ENCODE assay signal across 8 mouse cellular contexts in the genomic region with DNA sequence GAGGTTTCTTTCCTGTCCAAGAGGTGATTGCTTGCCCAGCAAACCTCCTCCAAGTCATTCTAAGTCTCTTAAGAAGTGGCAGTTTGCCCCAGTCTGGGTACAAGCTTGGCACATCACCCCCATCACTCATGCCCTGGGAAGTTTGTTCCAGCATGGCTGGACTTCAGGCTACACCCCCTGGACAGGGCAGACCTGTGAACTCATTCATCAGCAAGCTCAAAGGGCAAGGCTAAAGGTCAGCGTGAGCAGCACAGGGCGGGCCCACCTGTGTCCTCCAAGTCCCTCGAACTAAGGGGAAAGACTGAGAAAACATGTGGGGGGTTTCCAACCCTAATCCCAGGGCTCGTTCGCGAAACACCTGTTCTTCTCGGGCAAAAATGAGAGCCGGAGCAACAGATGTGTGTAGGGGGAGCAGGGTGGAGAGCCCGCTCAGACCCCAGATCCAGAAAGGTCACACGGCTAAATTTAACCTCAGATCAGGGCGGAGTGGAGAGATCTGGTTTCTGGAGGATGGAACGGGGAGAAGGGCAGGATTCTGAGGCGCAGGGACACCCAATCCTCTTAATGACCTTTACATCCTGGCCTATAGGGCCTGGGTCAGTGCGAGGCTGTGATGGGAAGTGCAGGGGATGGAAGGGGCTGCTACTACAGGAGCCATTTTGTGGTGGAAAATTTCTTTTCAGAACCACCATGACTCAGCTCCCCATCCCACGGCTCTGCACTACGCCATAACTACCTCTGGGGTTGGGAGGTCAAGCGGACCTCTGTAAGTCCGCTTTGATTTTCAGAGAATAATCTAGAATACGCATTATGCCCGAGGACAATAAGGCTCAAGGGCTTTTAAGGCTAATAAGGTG. TPM values are rescaled to one million over a fixed set of nuclear protein-coding genes. Genes with fewer than 3 reads are reported as not detected.
A peak's percentile ranks its signal among the peaks of the same experiment; 100 is the strongest.
DNase-seq lines count a peak whose midpoint lies in the region; ATAC-seq lines count a peak whose summit lies in the region.

No protein-coding gene starts in this region.

- no peaks in the 10 kb centered on the region for H3K9me3 ChIP-seq in kidney, embryonic 15.5 days (replicated peaks)
- H3K9me3 ChIP-seq in megakaryocyte, embryonic 14.5 days: no peaks in the 10 kb centered on the region

- no peaks in the 10 kb centered on the region for H3K27me3 ChIP-seq in kidney, embryonic 15.5 days
- no peaks in the 10 kb centered on the region for H3K27me3 ChIP-seq in megakaryocyte, embryonic 14.5 days (replicated peaks)

- no peak for ATAC-seq in kidney, embryonic 15.5 days (replicated peaks; ENCODE audit: low FRiP score)

- intact Hi-C loops in gastrocnemius, postnatal 36 days (cut with DNase I): no loop called here

- H3K36me3 ChIP-seq in kidney, embryonic 15.5 days: peaks cover 74% of the 10 kb centered on the region
- H3K36me3 ChIP-seq in megakaryocyte, embryonic 14.5 days (replicated peaks; ENCODE audit: low read length): peaks cover 76% of the 10 kb centered on the region

- DNase-seq in adrenal gland, adult (ENCODE audit: inconsistent age in 2 of 2, low spot score in 1 of 2): peak; percentile 66 to 82
- no peak for DNase-seq in adrenal gland, postnatal 4 days (ENCODE audit: low spot score in 2 of 2)
- DNase-seq in thymus, postnatal 0 days (ENCODE audit: low spot score): peak; percentile 29
- DNase-seq in thymus, postnatal 36 days: no peak
- DNase-seq in gastrocnemius, postnatal 36 days: peak; percentile 49 to 63
- no peak for DNase-seq in ovary, postnatal 14 days (ENCODE audit: low spot score)

- peak overlapping the region; percentile 96 for H3K27ac ChIP-seq in kidney, embryonic 15.5 days

- 2% methylated on average over 20 of the region's 20 CpGs for WGBS in kidney, embryonic 15.5 days

- peak overlapping the region; percentile 95 for H3K4me3 ChIP-seq in kidney, embryonic 15.5 days (replicated peaks)
- peak overlapping the region; percentile 100 for H3K4me3 ChIP-seq in megakaryocyte, embryonic 14.5 days (replicated peaks)

- peak overlapping the region; percentile 89 for H3K4me2 ChIP-seq in kidney, embryonic 15.5 days

- peak overlapping the region; percentile 94 for H3K9ac ChIP-seq in kidney, embryonic 15.5 days

- peaks cover 60% of the 10 kb centered on the region for H3K4me1 ChIP-seq in kidney, embryonic 15.5 days
- peaks cover 75% of the 10 kb centered on the region for H3K4me1 ChIP-seq in megakaryocyte, embryonic 14.5 days

RNA-seq across cellular contexts. Expression of a gene that starts 2.2 kb away (rescaled TPM):
- total RNA-seq in adrenal gland, postnatal 4 days (2021): 1,000 to 10,000 TPM; 1,146 to 1,218 TPM
- 1,452 and 1,606 TPM in 2 replicates for polyA plus RNA-seq in thymus, postnatal 0 days (2015; fragmentation: Nextera tagmentation; extraction: Ambion mirVana)
- over 10,000 TPM; 11,568 to 13,182 TPM for total RNA-seq in gastrocnemius, postnatal 36 days (2021)
- polyA plus RNA-seq in kidney, embryonic 15.5 days (2015; fragmentation: Nextera tagmentation; extraction: Ambion mirVana): 2,116 and 2,124 TPM in 2 replicates
- polyA plus RNA-seq in megakaryocyte, embryonic 14.5 days (2012; ENCODE audit: insufficient read depth, low replicate concordance): 5,967 and 19,384 TPM in 2 replicates

RNA-seq across cellular contexts. Expression of a gene that starts 19.0 kb away (rescaled TPM):
- total RNA-seq in adrenal gland, postnatal 4 days (2021): 10 to 100 TPM; 42.7 to 49.9 TPM
- 13.8 and 19.0 TPM in 2 replicates for polyA plus RNA-seq in thymus, postnatal 0 days (2015; fragmentation: Nextera tagmentation; extraction: Ambion mirVana)
- total RNA-seq in gastrocnemius, postnatal 36 days (2021): 10 to 100 TPM; 11.6 to 12.3 TPM
- 9.6 and 10.4 TPM in 2 replicates for polyA plus RNA-seq in kidney, embryonic 15.5 days (2015; fragmentation: Nextera tagmentation; extraction: Ambion mirVana)
- 20.6 and 36.4 TPM in 2 replicates for polyA plus RNA-seq in megakaryocyte, embryonic 14.5 days (2012; ENCODE audit: insufficient read depth, low replicate concordance)

RNA-seq across cellular contexts. Expression of a gene that starts 27.5 kb away (rescaled TPM):
- 100 to 1,000 TPM in 1 of 2 experiments, 10 to 100 TPM in 1; 95.5 to 107 TPM for total RNA-seq in adrenal gland, postnatal 4 days (2021)
- 130 and 153 TPM in 2 replicates for polyA plus RNA-seq in thymus, postnatal 0 days (2015; fragmentation: Nextera tagmentation; extraction: Ambion mirVana)
- 10 to 100 TPM in 1 of 2 experiments, 1 to 10 TPM in 1; 8.0 to 13.7 TPM for total RNA-seq in gastrocnemius, postnatal 36 days (2021)
- polyA plus RNA-seq in kidney, embryonic 15.5 days (2015; fragmentation: Nextera tagmentation; extraction: Ambion mirVana): 141 and 151 TPM in 2 replicates
- 92.0 and 141 TPM in 2 replicates for polyA plus RNA-seq in megakaryocyte, embryonic 14.5 days (2012; ENCODE audit: insufficient read depth, low replicate concordance)

RNA-seq across cellular contexts. Expression of a gene that starts 27.6 kb away (rescaled TPM):
- total RNA-seq in adrenal gland, postnatal 4 days (2021): 100 to 1,000 TPM; 155 to 168 TPM
- polyA plus RNA-seq in thymus, postnatal 0 days (2015; fragmentation: Nextera tagmentation; extraction: Ambion mirVana): 281 and 294 TPM in 2 replicates
- 100 to 1,000 TPM; 212 to 225 TPM for total RNA-seq in gastrocnemius, postnatal 36 days (2021)
- polyA plus RNA-seq in kidney, embryonic 15.5 days (2015; fragmentation: Nextera tagmentation; extraction: Ambion mirVana): 220 and 238 TPM in 2 replicates
- 68.3 and 124 TPM in 2 replicates for polyA plus RNA-seq in megakaryocyte, embryonic 14.5 days (2012; ENCODE audit: insufficient read depth, low replicate concordance)

RNA-seq across cellular contexts. Expression of a gene that starts 32.3 kb away (rescaled TPM):
- total RNA-seq in adrenal gland, postnatal 4 days (2021): 10 to 100 TPM; 36.5 to 36.8 TPM
- polyA plus RNA-seq in thymus, postnatal 0 days (2015; fragmentation: Nextera tagmentation; extraction: Ambion mirVana): 53.9 and 60.7 TPM in 2 replicates
- total RNA-seq in gastrocnemius, postnatal 36 days (2021): 10 to 100 TPM; 14.6 to 19.0 TPM
- 65.0 and 69.0 TPM in 2 replicates for polyA plus RNA-seq in kidney, embryonic 15.5 days (2015; fragmentation: Nextera tagmentation; extraction: Ambion mirVana)
- polyA plus RNA-seq in megakaryocyte, embryonic 14.5 days (2012; ENCODE audit: insufficient read depth, low replicate concordance): 18.4 and 24.5 TPM in 2 replicates

Comparison
In these comparisons a context has a peak if more than half of its experiments do, and no peak if none do; other contexts are left out.
1. DNase-seq: peak in adrenal gland, adult (2 of 2), thymus, postnatal 0 days (single experiment) and gastrocnemius, postnatal 36 days (2 of 2); none in adrenal gland, postnatal 4 days (0 of 2), thymus, postnatal 36 days (0 of 2) and ovary, postnatal 14 days (single experiment).